Mouse (Mus musculus) embryo, embryonic 10 days (tissue): Measurements from ENCODE around the gene Smarca4.
"Not testable (repeated sequence)": the region's sequence is repeated elsewhere in the genome, so short reads cannot be mapped to it uniquely, and the experiment has no call there.

Source experiments
- DNase-seq: peaks from one replicate; pipeline ENCODE4 v3.0.0-alpha.2; 2015; ENCODE audit warnings: low spot score

The Smarca4 gene

GRCm38 (mm10) chr9:21615617-21616231 is at the start of gene Smarca4:
Smarca4 (plus strand) TSS chr9:21616169.
- DNase-seq: peak; percentile 100

- no peak for DNase-seq
These were observed 49.4 kb upstream of the Smarca4 start for GRCm38 (mm10) chr9:21566538-21566937.

GRCm38 (mm10) chr9:21567051-21567450 is 48.9 kb upstream of the Smarca4 start:
- DNase-seq: no peak

GRCm38 (mm10) chr9:21568657-21569255 is 47.2 kb upstream of the Smarca4 start:
- DNase-seq: no peak

- DNase-seq: no peak
These were observed 41.8 kb upstream of the Smarca4 start for GRCm38 (mm10) chr9:21574012-21574801.

GRCm38 (mm10) chr9:21575253-21575652 is 40.7 kb upstream of the Smarca4 start:
- DNase-seq: no peak

- DNase-seq: no peak
These were observed 39.7 kb upstream of the Smarca4 start for GRCm38 (mm10) chr9:21576286-21576685.

- no peak for DNase-seq
These were observed 37.7 kb upstream of the Smarca4 start for GRCm38 (mm10) chr9:21578226-21578625.

GRCm38 (mm10) chr9:21585401-21585800 is 30.6 kb upstream of the Smarca4 start:
- no peak for DNase-seq

- no peak for DNase-seq
These were observed 28.2 kb upstream of the Smarca4 start for GRCm38 (mm10) chr9:21587678-21588349.

- DNase-seq: no peak
These were observed 27.6 kb upstream of the Smarca4 start for GRCm38 (mm10) chr9:21588350-21588749.

- DNase-seq: no peak
These were observed 26.4 kb upstream of the Smarca4 start for GRCm38 (mm10) chr9:21589538-21589937.

GRCm38 (mm10) chr9:21591127-21591830 is 24.7 kb upstream of the Smarca4 start:
- DNase-seq: no peak

- no peak for DNase-seq
These were observed 23.9 kb upstream of the Smarca4 start for GRCm38 (mm10) chr9:21591831-21592702.

- peak; percentile 98 for DNase-seq
These were observed 23.3 kb upstream of the Smarca4 start, which contains the start of the genes Timm29 and Yipf2 for GRCm38 (mm10) chr9:21592703-21593121. Timm29 (plus strand) TSS chr9:21592722. Yipf2 (minus strand) TSS chr9:21592828.

- no peak for DNase-seq
These were observed 22.7 kb upstream of the Smarca4 start for GRCm38 (mm10) chr9:21593122-21593721.

- DNase-seq: not testable (repeated sequence)
These were observed 21.6 kb upstream of the Smarca4 start for GRCm38 (mm10) chr9:21594350-21594749.

GRCm38 (mm10) chr9:21594838-21595237 is 21.1 kb upstream of the Smarca4 start:
- no peak for DNase-seq

- DNase-seq: peak; percentile 63
These were observed 17.8 kb upstream of the Smarca4 start for GRCm38 (mm10) chr9:21598198-21598597.

GRCm38 (mm10) chr9:21600186-21600585 is 15.8 kb upstream of the Smarca4 start:
- no peak for DNase-seq
